Mouse (Mus musculus): ENCODE data around the gene Rsph3a.
"Not testable (repeated sequence)": the region's sequence is repeated elsewhere in the genome, so short reads cannot be mapped to it uniquely, and the experiment has no call there.

- not testable (repeated sequence) for TF ChIP-seq CTCF (IDR thresholded peaks at IDR 0.05; ENCODE audit: low read depth); EP300 (optimal IDR thresholded peaks at IDR 0.05)
Measured at GRCm38 (mm10) chr17:7964398-7964797, 19.0 kb downstream of the Rsph3a start.

Data from stomach, postnatal 0 days (tissue).